Mouse (Mus musculus): ENCODE measurements around the gene Ccnd3.

Ccnd3 gene

DNA sequence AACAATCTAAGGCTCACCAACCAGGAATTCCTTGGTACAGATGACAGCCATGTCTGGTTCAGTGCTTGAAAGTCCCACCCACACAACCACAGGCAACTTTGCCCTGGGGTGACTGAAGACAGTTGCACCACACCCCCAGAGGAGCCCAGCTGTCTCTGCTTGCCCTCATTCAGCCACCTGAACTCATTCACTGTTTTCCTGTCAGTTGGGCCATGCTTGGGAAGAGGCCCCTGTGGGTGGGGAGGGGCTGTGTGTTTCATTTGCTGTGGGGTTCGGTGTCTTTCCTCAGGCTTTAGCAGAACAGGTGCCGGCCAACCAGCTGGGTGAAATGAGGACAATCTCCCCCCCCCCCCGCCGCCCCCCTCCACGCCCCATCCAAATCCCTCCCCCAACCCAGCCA is 37.2 kb downstream of the Ccnd3 start:
- POLR2A ChIA-PET, result interaction anchor here in 3 of 4 experiments (0.5 to 5.9 kb wide), 39 partner anchors 8 to 916 kb away, joined by 3 to 31 read pairs (median 4); partner anchors contain the start of genes Taf8 (in 2 of the 3) and Bicral (in 1 of the 3)
- CTCF ChIA-PET, result interaction anchor here (0.6 to 1.2 kb wide), 9 partner anchors 10 to 1195 kb away, joined by 3 to 10 read pairs (median 4); no protein-coding TSS in a partner anchor

DNA sequence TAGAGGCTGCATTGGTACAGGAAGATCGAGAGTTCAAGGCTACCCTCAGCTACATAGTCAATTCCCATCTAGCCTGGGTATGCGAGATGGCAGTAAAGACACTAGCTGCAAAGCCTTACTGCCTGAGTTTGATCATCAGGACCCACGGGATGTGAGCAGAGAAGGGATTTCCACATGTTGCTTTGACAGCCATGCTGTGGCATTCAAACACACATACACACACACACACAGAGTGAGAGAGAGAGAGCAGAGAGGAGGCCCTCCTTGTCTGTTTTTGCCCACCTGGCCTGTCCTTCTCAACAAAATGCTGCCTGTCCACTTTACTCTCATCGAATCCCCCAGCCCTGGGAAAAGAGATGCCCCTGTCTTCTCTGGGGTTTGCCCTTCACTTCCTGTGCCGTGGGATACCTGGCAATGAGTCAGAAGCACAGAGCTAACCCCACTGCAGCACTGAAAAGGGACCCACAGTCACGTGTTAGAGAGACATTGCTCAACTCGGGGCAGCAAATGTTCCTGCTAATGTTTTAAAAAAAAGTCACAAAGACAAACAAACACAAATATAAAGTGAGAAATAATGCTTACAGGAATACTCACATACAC is 38.3 kb downstream of the Ccnd3 start:
- POLR2A ChIA-PET, result interaction anchor here (0.8 to 5.9 kb wide), 28 partner anchors 7 to 103 kb away, joined by 3 to 31 read pairs (median 5); partner anchors contain the start of gene Taf8 (in 3 of the 4)
- CTCF ChIA-PET, result interaction anchor here in 1 of 4 experiments (0.8 to 1.1 kb wide), 3 partner anchors 22 to 428 kb away, joined by 3 to 6 read pairs (median 4); no protein-coding TSS in a partner anchor

DNA sequence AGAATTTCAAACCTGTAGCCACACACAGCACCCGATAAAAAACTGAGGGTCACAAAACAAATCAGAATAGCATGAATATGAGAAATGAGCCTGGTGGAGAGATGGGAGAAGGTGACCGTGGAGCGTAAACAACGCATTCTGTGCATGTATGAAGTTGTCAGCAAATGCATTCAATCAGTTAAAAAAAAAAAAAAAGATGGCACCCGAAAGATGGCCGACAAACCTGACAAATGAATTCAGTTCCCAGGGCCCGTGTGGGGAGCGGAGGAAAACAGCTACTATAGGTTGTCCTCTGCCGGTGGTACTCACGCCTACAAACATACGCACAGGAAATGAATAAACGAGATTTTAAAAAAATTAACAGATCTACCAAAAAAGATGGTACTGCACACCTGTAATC is 40.3 kb downstream of the Ccnd3 start:
- ChIA-PET POLR2A (interaction anchor here in 2 of 4 experiments (0.6 to 2.6 kb wide), 7 partner anchors 9 to 351 kb away, joined by 3 to 13 read pairs (median 7); no protein-coding TSS in a partner anchor), CTCF (no interaction called here)

DNA sequence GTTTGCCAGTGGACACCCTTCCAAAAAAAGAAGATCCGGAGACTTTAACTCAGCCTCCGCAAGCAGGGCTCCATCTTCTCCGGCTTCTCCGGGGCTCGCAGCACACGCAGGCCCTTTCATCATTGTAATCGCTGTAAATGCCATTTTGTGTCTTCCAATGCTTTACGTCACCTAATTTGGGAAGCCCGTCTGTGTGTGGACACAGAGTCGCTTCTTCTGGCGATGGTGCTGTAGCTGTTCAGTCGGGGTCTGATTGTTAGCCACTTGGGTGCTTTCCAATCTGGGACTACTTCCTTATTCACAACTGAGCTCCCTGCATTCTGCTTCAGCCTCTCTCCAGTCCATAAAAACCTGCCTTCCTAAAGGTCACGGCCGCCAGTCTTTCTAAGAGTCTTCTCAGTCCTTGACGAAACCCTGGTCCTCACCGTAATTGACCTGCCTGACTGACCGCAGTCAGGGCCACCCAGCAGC is 41.0 kb downstream of the Ccnd3 start:
- POLR2A ChIA-PET, result interaction anchor here in 3 of 4 experiments (0.6 to 2.6 kb wide), 21 partner anchors 10 to 352 kb away, joined by 3 to 13 read pairs (median 5); no protein-coding TSS in a partner anchor
- CTCF ChIA-PET, result interaction anchor here in 3 of 4 experiments (0.6 to 1.1 kb wide), 3 partner anchors 41 to 669 kb away, joined by 3 to 5 read pairs (median 3); partner anchors contain the start of gene Ccnd3 (in 1 of the 3)

DNA sequence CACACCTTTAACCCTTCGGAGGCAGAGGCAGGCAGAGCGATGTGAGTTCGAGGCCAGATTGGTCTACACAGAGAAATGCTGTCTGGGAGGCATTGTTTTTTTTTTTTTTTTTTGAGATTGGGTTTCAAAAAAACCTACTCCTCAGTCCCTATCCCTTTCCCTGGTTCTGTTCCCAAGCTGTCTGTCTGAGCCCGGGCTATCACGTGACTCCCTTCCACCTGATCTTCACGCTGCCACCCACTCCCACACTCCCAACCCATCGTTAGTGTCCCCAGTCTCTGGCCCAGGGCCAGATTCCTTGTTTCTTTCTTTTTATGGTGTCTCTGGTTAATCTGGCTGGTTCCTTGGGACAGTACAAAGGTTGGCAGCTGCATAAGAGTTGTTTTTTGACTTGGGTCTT is 46.2 kb downstream of the Ccnd3 start:
- POLR2A ChIA-PET, result interaction anchor here in 3 of 4 experiments (0.6 to 2.6 kb wide), 20 partner anchors 8 to 325 kb away, joined by 3 to 12 read pairs (median 3); no protein-coding TSS in a partner anchor

DNA sequence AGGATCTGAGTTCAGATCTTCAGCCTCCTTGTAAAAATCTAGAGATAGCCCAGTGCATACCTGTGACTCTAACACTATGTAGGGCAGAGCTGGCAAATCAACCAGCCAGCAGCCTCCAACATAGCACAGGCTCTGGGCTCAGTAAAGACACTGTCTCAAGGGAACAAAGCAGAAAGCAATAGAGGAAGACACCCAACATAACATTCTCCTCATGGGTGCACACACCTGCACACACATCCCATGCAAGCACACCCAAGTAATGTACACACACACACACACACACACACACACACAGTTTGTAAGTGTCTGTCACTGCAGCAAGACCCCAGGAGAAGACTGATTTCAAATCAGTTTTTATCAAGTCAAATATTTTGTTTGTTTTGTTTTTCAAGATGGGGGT is 48.1 kb downstream of the Ccnd3 start:
- ChIA-PET CTCF (no interaction called here), POLR2A (interaction anchor here in 2 of 4 experiments (0.6 to 1.4 kb wide), 3 partner anchors 11 to 90 kb away, joined by 3 to 5 read pairs (median 3); no protein-coding TSS in a partner anchor)

More for the DNA sequence above, 46.2 kb downstream of the Ccnd3 start:
- CTCF ChIA-PET, result interaction anchor here in 1 of 4 experiments (0.7 to 2.0 kb wide), 3 partner anchors 40 to 232 kb away, joined by 3 to 5 read pairs (median 5); no protein-coding TSS in a partner anchor

DNA sequence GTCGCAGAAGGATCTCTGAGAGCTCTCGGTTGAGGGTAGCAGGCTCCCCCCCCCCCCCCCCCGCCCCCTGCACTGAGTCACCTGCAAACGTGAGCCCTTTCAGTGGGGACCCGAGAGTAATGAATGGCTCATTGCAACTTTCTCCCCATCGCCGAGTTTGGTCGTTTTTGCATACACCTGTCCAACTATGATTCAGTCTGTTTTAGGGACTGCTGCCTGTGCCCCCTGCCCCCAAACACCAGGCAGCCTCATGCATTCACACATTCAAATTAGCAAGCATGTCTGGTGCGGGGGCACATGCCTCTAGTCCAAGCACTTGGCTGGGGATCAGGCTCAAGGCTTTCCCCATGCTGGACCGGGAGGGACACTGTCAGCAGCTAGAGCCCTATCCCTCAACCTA is 49.8 kb downstream of the Ccnd3 start:
- POLR2A ChIA-PET, result interaction anchor here in 2 of 4 experiments (0.6 to 1.3 kb wide), 5 partner anchors 12 to 147 kb away, joined by 4 to 6 read pairs (median 5); no protein-coding TSS in a partner anchor
- CTCF ChIA-PET, result no interaction called here

DNA sequence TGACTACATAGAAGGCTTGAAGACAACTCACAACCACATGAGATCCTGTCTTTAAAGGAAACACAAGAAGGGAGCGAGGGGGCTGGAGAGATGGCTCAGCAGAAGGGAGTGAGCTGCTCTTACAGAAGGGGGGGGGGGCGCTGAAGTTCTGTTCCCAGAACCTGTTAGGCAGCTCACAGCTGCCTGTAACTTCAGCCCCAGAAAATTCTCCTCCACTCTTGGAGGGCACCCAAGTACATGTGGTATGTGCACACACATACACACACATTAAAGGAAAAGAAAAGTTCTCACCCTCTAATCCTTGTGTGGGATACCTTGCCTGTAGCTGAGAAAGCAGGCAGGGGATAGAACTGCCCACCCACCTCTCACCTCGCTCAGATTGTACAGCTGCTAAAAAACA is 52.3 kb downstream of the Ccnd3 start:
- ChIA-PET CTCF (interaction anchor here in 1 of 4 experiments (0.6 kb wide), 1 partner anchor 526 kb away, joined by 4 read pairs; no protein-coding TSS in a partner anchor), POLR2A (interaction anchor here in 3 of 4 experiments (0.6 to 2.2 kb wide), 12 partner anchors 8 to 363 kb away, joined by 3 to 11 read pairs (median 4); partner anchors contain the start of gene Taf8 (in 1 of the 3))

DNA sequence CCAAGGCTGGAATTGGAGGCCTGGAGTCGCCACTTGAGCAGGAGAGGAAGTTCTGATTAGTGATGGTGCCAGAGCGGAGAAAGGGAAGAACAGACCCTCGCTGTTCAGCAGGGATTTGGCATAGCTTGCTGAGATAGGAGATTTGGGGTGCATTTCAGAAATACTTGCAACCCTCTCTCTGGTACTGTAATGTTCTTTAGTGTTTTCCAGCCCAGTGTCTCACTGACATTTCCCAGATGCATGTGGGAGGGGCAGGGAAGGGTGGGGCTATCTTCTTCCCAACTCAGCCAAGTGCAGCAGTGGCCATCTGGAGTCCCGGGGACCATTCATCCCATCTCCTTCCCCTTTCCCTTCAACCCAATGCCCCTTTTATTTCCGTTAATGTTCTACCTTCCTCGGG is 54.9 kb downstream of the Ccnd3 start:
- POLR2A ChIA-PET, result interaction anchor here in 2 of 4 experiments (0.6 to 1.4 kb wide), 3 partner anchors 10 to 38 kb away, joined by 5 to 10 read pairs (median 5); no protein-coding TSS in a partner anchor
- CTCF ChIA-PET, result interaction anchor here in 1 of 4 experiments (0.7 kb wide), 1 partner anchor 1494 kb away, joined by 3 read pairs; no protein-coding TSS in a partner anchor

DNA sequence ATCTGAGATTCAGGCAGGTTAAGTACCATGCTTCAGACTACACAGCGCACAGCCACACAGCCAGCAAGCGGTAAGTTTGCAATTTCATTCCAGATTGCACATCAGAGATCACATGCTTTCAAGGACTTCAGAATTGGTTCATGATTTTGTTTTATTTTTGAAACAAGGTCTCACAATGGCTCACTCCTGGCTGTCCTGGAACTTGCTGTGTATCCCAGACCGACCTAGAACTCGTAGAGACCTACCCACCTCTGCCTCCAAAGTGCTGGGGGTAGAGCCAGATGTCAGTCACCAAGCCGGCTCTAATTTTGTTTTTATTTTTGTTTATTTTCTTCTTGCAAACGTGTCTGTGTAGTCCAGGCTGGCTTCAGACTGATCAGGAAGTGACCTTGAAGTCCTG is 58.0 kb downstream of the Ccnd3 start:
- CTCF ChIA-PET, result no interaction called here
- POLR2A ChIA-PET, result interaction anchor here in 1 of 4 experiments (0.6 to 1.4 kb wide), 3 partner anchors 26 to 44 kb away, joined by 3 to 4 read pairs (median 3); no protein-coding TSS in a partner anchor

DNA sequence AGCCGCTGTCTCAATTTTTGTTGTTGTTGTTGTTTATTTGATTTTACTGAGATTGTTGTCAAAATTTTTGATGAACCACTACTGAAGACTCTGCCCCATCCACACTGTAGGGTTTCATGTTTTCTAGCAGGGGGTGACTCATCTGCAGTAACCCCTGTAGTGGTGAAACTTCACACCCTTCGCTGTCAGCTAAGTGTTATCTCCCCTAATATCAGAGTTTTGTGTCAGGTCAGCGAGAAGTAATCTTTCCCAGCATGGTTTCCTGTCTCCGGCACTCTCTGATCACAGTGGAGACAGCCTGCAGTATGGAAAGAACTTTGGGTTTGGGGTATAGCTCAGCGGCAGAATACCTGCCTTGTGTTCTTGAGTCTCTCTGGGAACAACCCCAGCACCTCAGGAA is 59.8 kb downstream of the Ccnd3 start:
- POLR2A ChIA-PET, result interaction anchor here in 2 of 4 experiments (0.5 to 8.2 kb wide), 16 partner anchors 8 to 169 kb away, joined by 3 to 101 read pairs (median 6); partner anchors contain the start of gene Taf8 (in 1 of the 2)
- CTCF ChIA-PET, result interaction anchor here in 2 of 4 experiments (0.6 to 0.9 kb wide), 4 partner anchors 13 to 1691 kb away, joined by 3 to 5 read pairs (median 3); no protein-coding TSS in a partner anchor

DNA sequence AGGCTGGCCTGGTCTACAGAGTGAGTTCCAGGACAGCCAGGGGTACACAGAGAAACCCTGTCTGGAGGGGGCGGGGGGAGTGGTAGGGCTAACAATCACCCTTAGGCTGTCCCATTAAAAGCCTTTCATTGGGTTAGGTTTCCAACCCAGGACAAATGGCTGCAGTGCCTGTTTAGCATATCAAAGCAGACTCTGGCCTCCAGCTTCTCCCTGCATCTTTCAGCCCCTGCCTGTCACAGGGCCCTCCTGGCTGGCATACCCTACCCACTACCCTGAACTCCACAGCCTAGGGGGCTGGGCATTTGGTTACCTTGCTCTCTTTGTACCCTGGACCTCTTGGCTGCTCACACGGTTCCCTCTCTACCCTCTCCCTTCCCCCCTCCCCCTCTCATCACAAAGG is 61.3 kb downstream of the Ccnd3 start:
- CTCF ChIA-PET, result interaction anchor here in 2 of 4 experiments (0.6 to 2.3 kb wide), 4 partner anchors 26 to 427 kb away, joined by 3 to 12 read pairs (median 7); no protein-coding TSS in a partner anchor
- POLR2A ChIA-PET, result interaction anchor here in 3 of 4 experiments (0.5 to 8.2 kb wide), 41 partner anchors 8 to 852 kb away, joined by 3 to 101 read pairs (median 4); partner anchors contain the start of genes Bysl (in 1 of the 3), Ccnd3 (in 1 of the 3), Gm20517 (in 1 of the 3) and Med20 (in 1 of the 3)

DNA sequence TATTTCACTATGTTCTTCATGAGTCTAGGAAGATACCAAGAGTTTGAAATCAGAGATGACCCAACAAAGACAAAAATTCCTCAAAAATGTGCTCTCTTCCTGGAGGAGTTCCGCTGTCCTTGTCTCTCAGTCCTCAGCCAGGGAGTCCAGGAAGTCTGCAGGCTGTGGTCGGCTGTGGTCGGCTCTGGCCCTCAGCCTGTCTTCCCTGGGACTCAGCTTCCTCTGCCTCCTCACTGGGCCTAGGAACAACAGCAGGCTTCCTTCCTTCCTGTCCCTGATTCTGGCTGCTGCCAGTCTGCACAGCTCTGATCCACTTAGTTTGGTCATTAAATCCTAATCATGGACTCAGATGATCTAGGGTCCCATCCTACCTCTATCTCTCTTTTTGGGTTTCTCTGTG is 62.4 kb downstream of the Ccnd3 start:
- CTCF ChIA-PET, result interaction anchor here in 3 of 4 experiments (0.6 to 2.3 kb wide), 4 partner anchors 25 to 56 kb away, joined by 3 to 12 read pairs (median 8); no protein-coding TSS in a partner anchor
- POLR2A ChIA-PET, result interaction anchor here in 3 of 4 experiments (0.9 to 8.2 kb wide), 14 partner anchors 15 to 65 kb away, joined by 3 to 101 read pairs (median 5); partner anchors contain the start of gene Taf8 (in 1 of the 3)

DNA sequence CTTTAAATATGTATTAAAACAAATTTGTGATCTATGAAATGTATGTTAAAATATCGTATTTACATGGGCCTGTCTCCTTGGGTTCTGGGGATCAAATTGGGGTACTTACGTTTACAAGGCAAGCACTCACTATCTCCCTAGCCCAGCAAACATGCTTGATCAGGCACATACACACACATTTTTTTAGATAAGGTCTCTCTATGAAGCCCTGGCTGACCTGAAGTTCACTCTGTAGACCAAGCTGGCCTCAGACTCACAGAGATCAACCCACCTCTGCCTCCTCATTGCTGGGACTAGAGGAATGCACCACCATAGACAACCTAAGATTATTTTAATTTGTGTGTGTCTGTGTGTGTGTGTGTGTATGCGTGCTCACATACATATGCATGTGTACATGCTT is 63.5 kb downstream of the Ccnd3 start:
- POLR2A ChIA-PET, result interaction anchor here in 1 of 4 experiments (8.2 kb wide), 1 partner anchor 57 kb away, joined by 101 read pairs; no protein-coding TSS in a partner anchor

DNA sequence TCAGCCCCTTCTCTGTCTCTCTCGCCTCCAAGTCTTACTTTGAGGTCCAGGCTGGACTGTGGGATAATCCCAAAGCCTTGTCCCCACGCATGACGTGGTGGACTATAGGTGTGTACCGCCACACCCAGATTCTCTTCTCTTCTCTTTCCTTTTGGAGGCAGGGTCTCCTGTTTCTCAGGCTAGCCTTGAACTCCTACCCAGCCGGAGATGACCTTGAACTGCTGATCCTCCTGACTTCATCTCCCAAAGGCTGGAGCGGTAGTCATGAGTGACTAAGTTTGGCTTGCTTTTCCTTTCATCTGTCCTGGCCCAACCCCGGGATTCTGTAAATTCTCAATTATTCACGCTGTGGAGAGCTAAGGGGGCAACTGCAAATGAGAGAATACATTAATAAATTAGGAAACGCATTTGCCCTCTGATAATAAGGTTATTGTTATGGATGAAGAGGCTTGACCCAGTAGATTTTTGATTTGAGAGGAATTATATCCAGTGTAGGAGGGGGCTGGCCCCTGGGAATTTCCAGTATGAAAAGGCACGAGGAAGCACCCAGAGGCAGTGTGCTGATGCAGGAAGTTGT is 64.2 kb downstream of the Ccnd3 start:
- ChIA-PET CTCF (no interaction called here), POLR2A (interaction anchor here in 3 of 4 experiments (0.6 to 8.2 kb wide), 16 partner anchors 9 to 58 kb away, joined by 3 to 101 read pairs (median 6); no protein-coding TSS in a partner anchor)

More for the DNA sequence above, 63.5 kb downstream of the Ccnd3 start:
- CTCF ChIA-PET, result no interaction called here

DNA sequence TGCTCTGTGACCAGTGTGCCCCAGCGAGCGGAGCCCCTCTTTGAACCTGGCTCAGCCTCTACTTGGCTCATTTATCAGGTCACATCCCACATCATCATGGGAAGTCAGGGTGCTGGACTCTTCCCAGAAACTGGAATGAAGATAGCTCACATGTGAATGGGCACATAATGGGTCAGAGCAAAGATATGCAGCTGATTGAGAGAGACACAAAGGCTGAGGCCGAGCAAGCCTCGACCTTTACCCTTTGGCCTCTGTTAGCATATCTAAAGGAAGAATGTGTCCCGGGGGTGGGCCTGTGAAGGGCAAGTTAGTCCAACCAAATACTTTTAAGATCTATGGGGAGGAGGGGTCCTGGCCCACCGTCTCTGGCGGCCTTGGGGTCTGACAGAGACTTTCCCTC is 66.8 kb downstream of the Ccnd3 start:
- ChIA-PET POLR2A (interaction anchor here (0.5 to 8.2 kb wide), 72 partner anchors 9 to 758 kb away, joined by 3 to 101 read pairs (median 5); partner anchors contain the start of genes Ccnd3 (in 3 of the 4), Taf8 (in 3 of the 4), Tbcc (in 1 of the 4) and Tfeb (in 1 of the 4)), CTCF (interaction anchor here (0.5 to 2.4 kb wide), 10 partner anchors 24 to 529 kb away, joined by 3 to 8 read pairs (median 3); no protein-coding TSS in a partner anchor)

DNA sequence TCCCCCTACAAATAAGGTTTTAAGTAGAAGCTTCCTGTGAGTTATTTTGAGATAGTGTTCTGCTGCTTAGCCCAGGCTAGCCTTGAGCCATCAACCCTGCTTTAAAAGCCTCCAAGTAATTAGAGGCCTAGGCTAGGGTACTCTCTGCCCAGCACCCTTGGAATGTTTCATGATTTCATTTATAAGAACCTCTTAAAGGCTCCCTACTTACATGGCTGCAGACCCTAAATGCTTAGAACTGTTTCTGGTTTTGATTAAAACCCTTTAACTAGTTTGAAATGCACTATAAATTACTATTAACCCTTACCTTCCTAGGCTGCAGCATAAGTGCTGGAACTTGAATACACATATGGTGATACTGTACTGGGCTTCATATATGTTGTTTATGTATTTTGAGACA is 67.6 kb downstream of the Ccnd3 start:
- ChIA-PET CTCF (interaction anchor here in 1 of 4 experiments (2.4 kb wide), 1 partner anchor 61 kb away, joined by 8 read pairs; no protein-coding TSS in a partner anchor), POLR2A (interaction anchor here (1.0 to 8.2 kb wide), 31 partner anchors 8 to 165 kb away, joined by 3 to 101 read pairs (median 6); partner anchors contain the start of genes Taf8 (in 2 of the 4), Ccnd3 (in 1 of the 4) and Tfeb (in 1 of the 4))

DNA sequence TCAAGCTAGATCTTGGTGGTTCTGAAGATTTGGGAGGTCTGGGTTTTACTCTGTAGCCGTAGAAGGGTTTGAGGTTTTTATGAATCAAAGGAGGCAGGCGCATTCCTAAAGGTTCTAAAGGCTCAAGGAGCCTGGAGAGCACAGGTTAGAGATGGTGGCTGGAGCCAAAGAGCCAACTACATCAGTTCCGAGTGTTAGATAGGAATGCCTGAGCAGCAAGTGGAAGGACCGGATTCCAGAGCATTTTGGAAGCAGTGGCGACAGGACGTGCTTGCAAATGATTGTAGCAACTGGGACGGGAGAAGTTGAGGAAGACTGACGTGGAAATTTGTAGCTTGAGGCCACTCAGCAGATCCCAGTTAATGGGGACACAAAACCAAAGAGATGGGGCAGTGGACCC is 69.2 kb downstream of the Ccnd3 start:
- ChIA-PET POLR2A (interaction anchor here in 3 of 4 experiments (0.7 to 5.0 kb wide), 17 partner anchors 8 to 242 kb away, joined by 3 to 37 read pairs (median 4); no protein-coding TSS in a partner anchor), CTCF (no interaction called here)

Data from embryonic stem cell, embryonic (primary cell).